Mouse (Mus musculus) embryonic facial prominence, embryonic 10.5 days (tissue): ENCODE measurements at regions not wholly inside any gene's neighbourhood (a gene's known extent, or its start where the extent isn't known, plus 50 kb on each side); places are given as distances from the start of the nearest gene placed in this dataset.

Experiments used
- DNase-seq: peaks from one replicate; pipeline ENCODE4 v3.0.0-alpha.2; 2017; ENCODE audit warnings: low spot score
- H3K27ac ChIP-seq: fragments of 300-500 bp; sonication (generic); replicated peaks from 2 replicates; pipeline ENCODE4 v1.5.1; 2016; ENCODE audit warnings: mild to moderate bottlenecking
- H3K27me3 ChIP-seq: fragments of 300-500 bp; sonication (generic); replicated peaks from 2 replicates; pipeline ENCODE4 v1.6.1; 2016; ENCODE audit warnings: low read depth, mild to moderate bottlenecking; ENCODE audit not compliant: poor library complexity, severe bottlenecking
- H3K36me3 ChIP-seq: fragments of 300-500 bp; sonication (generic); replicated peaks from 2 replicates; pipeline ENCODE4 v1.6.1; 2016; ENCODE audit warnings: mild to moderate bottlenecking, moderate library complexity
- H3K4me1 ChIP-seq: fragments of 300-500 bp; sonication (generic); 2 replicates; pipeline ENCODE4 v1.6.1; 2016
- H3K4me3 ChIP-seq: fragments of 300-500 bp; sonication (generic); 2 replicates; pipeline ENCODE4 v1.5.1; 2016; ENCODE audit warnings: mild to moderate bottlenecking, moderate library complexity
- H3K9me3 ChIP-seq: fragments of 300-500 bp; sonication (generic); 2 replicates; pipeline ENCODE4 v1.6.1; 2016; ENCODE audit warnings: mild to moderate bottlenecking
- WGBS: fragments of 180-500 bp; shearing (Covaris S2); methylation state at CpG from one replicate; pipeline ENCODE4 v1.1.7; 2016; 5-methylcytosine and 5-hydroxymethylcytosine counted together

GRCm38 (mm10) chr6:18688652-18689348, 159.6 kb upstream of the Lsm8 start:
- H3K4me3 ChIP-seq, result no peak overlapping the region
- WGBS, result 42% methylated on average over 11 of the region's 11 CpGs
- H3K27ac ChIP-seq, result no peak overlapping the region
- H3K36me3 ChIP-seq, result no peaks in the 10 kb centered on the region
- H3K9me3 ChIP-seq, result no peaks in the 10 kb centered on the region
- DNase-seq, result no peak
- H3K4me1 ChIP-seq, result peaks cover 5% of the 10 kb centered on the region
- no peaks in the 10 kb centered on the region for H3K27me3 ChIP-seq

GRCm38 (mm10) chr6:18697536-18697935, 150.8 kb upstream of the Lsm8 start:
- no peak for DNase-seq
- Histone ChIP-seq H3K4me1 (peaks cover 15% of the 10 kb centered on the region), H3K9me3 (no peaks in the 10 kb centered on the region), H3K27me3 (no peaks in the 10 kb centered on the region), H3K27ac (no peak overlapping the region), H3K36me3 (no peaks in the 10 kb centered on the region), H3K4me3 (no peak overlapping the region)
- 87% methylated on average over 5 of the region's 5 CpGs for WGBS

- 44% methylated on average over 4 of the region's 4 CpGs for WGBS
- peak; percentile 12 for DNase-seq
- no peaks in the 10 kb centered on the region for H3K27me3 ChIP-seq
- peaks cover 15% of the 10 kb centered on the region for H3K4me1 ChIP-seq
- no peaks in the 10 kb centered on the region for H3K9me3 ChIP-seq
- no peak overlapping the region for H3K27ac ChIP-seq
- H3K4me3 ChIP-seq, result no peak overlapping the region
- H3K36me3 ChIP-seq, result no peaks in the 10 kb centered on the region
Measured at GRCm38 (mm10) chr6:18698989-18699728, 149.2 kb upstream of the Lsm8 start.

- 19% methylated on average over 12 of the region's 12 CpGs for WGBS
- peak overlapping the region; percentile 48 for H3K27ac ChIP-seq
Measured at GRCm38 (mm10) chr6:18699729-18700386, 148.5 kb upstream of the Lsm8 start.

GRCm38 (mm10) chr6:18710763-18711162, 137.6 kb upstream of the Lsm8 start:
- Histone ChIP-seq H3K4me1 (no peaks in the 10 kb centered on the region), H3K9me3 (no peaks in the 10 kb centered on the region), H3K36me3 (no peaks in the 10 kb centered on the region), H3K27me3 (no peaks in the 10 kb centered on the region), H3K4me3 (no peak overlapping the region), H3K27ac (no peak overlapping the region)
- WGBS, result 89% methylated on average over 1 of the region's 1 CpGs
- DNase-seq, result no peak

More at GRCm38 (mm10) chr6:18699729-18700386, 148.5 kb upstream of the Lsm8 start:
- no peaks in the 10 kb centered on the region for H3K9me3 ChIP-seq
- H3K4me3 ChIP-seq, result no peak overlapping the region
- DNase-seq, result peak; percentile 22
- peaks cover 15% of the 10 kb centered on the region for H3K4me1 ChIP-seq
- H3K27me3 ChIP-seq, result no peaks in the 10 kb centered on the region
- no peaks in the 10 kb centered on the region for H3K36me3 ChIP-seq

- no peaks in the 10 kb centered on the region for H3K36me3 ChIP-seq
- WGBS, result 79% methylated on average over 2 of the region's 2 CpGs
- DNase-seq, result peak; percentile 8
- H3K27me3 ChIP-seq, result no peaks in the 10 kb centered on the region
- H3K27ac ChIP-seq, result no peak overlapping the region
- no peaks in the 10 kb centered on the region for H3K9me3 ChIP-seq
- no peaks in the 10 kb centered on the region; the same call in 1 of the 2 replicates for H3K4me1 ChIP-seq
- no peak overlapping the region for H3K4me3 ChIP-seq
Measured at GRCm38 (mm10) chr6:18748859-18749258, 99.5 kb upstream of the Lsm8 start.

GRCm38 (mm10) chr6:18764536-18764935, 83.8 kb upstream of the Lsm8 start:
- whole genome bisulfite sequencing, result 90% methylated on average over 2 of the region's 2 CpGs
- Histone ChIP-seq H3K4me3 (no peak overlapping the region), H3K4me1 (no peaks in the 10 kb centered on the region), H3K27ac (no peak overlapping the region), H3K9me3 (no peaks in the 10 kb centered on the region), H3K27me3 (no peaks in the 10 kb centered on the region), H3K36me3 (no peaks in the 10 kb centered on the region)
- DNase-seq, result no peak

GRCm38 (mm10) chr6:18795390-18795789, 53.0 kb upstream of the Lsm8 start:
- H3K36me3 ChIP-seq, result no peaks in the 10 kb centered on the region
- no peaks in the 10 kb centered on the region for H3K9me3 ChIP-seq
- no peak overlapping the region for H3K27ac ChIP-seq
- H3K4me1 ChIP-seq, result no peaks in the 10 kb centered on the region
- DNase-seq, result no peak
- no peak overlapping the region for H3K4me3 ChIP-seq
- no peaks in the 10 kb centered on the region for H3K27me3 ChIP-seq
- WGBS, result 72% methylated on average over 4 of the region's 4 CpGs

- Histone ChIP-seq H3K9me3 (no peaks in the 10 kb centered on the region), H3K27me3 (no peaks in the 10 kb centered on the region), H3K36me3 (no peaks in the 10 kb centered on the region), H3K4me1 (no peaks in the 10 kb centered on the region), H3K27ac (no peak overlapping the region), H3K4me3 (no peak overlapping the region)
- DNase-seq, result no peak
- WGBS, result 73% methylated on average over 1 of the region's 1 CpGs
Measured at GRCm38 (mm10) chr6:18795847-18796246, 52.5 kb upstream of the Lsm8 start.

- no peak for DNase-seq
- Histone ChIP-seq H3K9me3 (no peaks in the 10 kb centered on the region), H3K27me3 (no peaks in the 10 kb centered on the region), H3K27ac (no peak overlapping the region), H3K36me3 (no peaks in the 10 kb centered on the region), H3K4me3 (no peak overlapping the region), H3K4me1 (no peaks in the 10 kb centered on the region)
Measured at GRCm38 (mm10) chr6:18796540-18796939, 51.8 kb upstream of the Lsm8 start.
